Mouse (Mus musculus) liver, postnatal 0 days (tissue): ENCODE measurements around the gene Dact2.

Source experiments
- CTCF ChIP-seq: sonication (generic); IDR thresholded peaks from 2 replicates; pipeline ENCODE4 v1.5.1; 2016; ENCODE audit warnings: antibody characterized with exemption, low read depth
- EP300 ChIP-seq: IDR thresholded peaks from 2 replicates; pipeline ENCODE4 v1.6.1; 2016; ENCODE audit warnings: antibody characterized with exemption, low read depth, mild to moderate bottlenecking

DNA sequence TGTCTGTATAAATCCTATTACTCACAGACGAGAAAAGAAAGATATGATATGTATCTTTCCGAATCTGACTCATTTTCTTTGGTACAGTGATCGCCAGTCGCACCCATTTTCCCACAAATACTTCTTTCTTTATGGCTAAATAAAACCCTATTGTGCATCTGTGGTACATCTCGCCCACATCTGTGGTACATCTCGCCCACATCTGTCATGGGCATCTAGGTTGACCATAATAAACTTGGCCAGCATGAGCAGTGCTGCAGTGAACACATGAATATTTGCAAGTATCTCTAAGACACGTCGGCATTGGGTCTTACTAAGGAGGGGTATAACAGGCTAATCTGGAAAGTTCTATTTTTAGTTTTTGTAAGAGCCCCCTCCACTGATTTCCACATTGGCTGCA lies 38.5 kb upstream of the Dact2 start:
- TF ChIP-seq CTCF (no peak), EP300 (no peak)
